Mouse (Mus musculus) ES-E14 (cell line): ENCODE measurements at regions not wholly inside any gene's neighbourhood (a gene's known extent, or its start where the extent isn't known, plus 50 kb on each side); places are given as distances from the start of the nearest gene placed in this dataset.

Experiments
- CHD2 ChIP-seq: IDR thresholded peaks from 2 replicates; pipeline ENCODE4 v1.6.1; 2014; ENCODE audit warnings: mild to moderate bottlenecking, low read depth, low read length, inconsistent platforms
- HCFC1 ChIP-seq: IDR thresholded peaks from 2 replicates; pipeline ENCODE4 v1.6.1; 2012; ENCODE audit warnings: low read length, inconsistent platforms, borderline replicate concordance; ENCODE audit not compliant: insufficient read depth
- MAFK ChIP-seq: IDR thresholded peaks from 2 replicates; pipeline ENCODE4 v1.6.1; 2014; ENCODE audit warnings: mild to moderate bottlenecking, low read depth, low read length, inconsistent platforms; ENCODE audit not compliant: insufficient read depth
- ZC3H11A ChIP-seq: IDR thresholded peaks from 2 replicates; pipeline ENCODE4 v1.6.1; 2012; ENCODE audit warnings: low read depth, mild to moderate bottlenecking, inconsistent platforms, low read length, borderline replicate concordance
- ZNF384 ChIP-seq: IDR thresholded peaks from 2 replicates; pipeline ENCODE4 v1.6.1; 2012; ENCODE audit warnings: low read depth, low read length, inconsistent platforms

DNA sequence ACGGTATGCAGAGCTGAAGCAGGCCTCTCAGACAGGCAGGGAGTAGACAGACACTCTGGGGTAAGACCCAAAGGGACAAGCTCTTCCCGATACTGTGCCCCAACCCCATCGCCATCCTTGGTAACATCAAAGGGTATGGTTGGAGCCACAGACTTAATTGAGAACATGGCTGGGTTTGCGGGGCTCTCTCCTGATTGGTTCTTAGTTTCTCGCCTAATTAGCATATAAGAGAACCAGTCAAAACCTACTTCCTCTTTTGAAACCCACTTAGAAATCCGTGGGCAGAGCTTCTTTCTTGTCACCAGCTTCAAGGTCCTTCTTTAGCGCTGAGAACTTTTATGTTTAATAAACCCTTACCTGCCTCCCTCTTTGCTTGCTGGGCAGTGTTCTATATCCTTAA lies 87.5 kb upstream of the Spaca7 start:
- TF ChIP-seq ZNF384 (no peak), CHD2 (no peak), MAFK (no peak), HCFC1 (no peak), ZC3H11A (no peak)
